Mouse (Mus musculus) liver, embryonic 14.5 days (tissue): Measurements from ENCODE around the gene Zfp609. TPM values are rescaled to one million over a fixed set of nuclear protein-coding genes. Genes with fewer than 3 reads are reported as not detected.

ENCODE experiments used
- ATAC-seq: fragments of 200-750 bp; cut with Nextera tagmentation; 2 replicates; pipeline ENCODE4 v1.8.0; 2017; ENCODE audit warnings: moderate number of reproducible peaks, mild to moderate bottlenecking, moderate library complexity; ENCODE audit not compliant: insufficient read depth
- DNase-seq, 3 experiments: peaks; one replicate each; pipeline ENCODE4 v3.0.0-alpha.2; 2012 to 2013; ENCODE audit warnings: low read depth in 3 of 3, low spot score in 3 of 3
- H3K27ac ChIP-seq: fragments of 300-500 bp; sonication (generic); 2 replicates; pipeline ENCODE4 v1.5.1; 2014; ENCODE audit warnings: moderate library complexity, mild to moderate bottlenecking, control low read depth, inconsistent platforms
- H3K27me3 ChIP-seq: fragments of 300-500 bp; sonication (generic); 2 replicates; pipeline ENCODE4 v1.6.1; 2014; ENCODE audit warnings: mild to moderate bottlenecking, low read length, moderate library complexity; ENCODE audit not compliant: control insufficient read depth, insufficient read depth
- H3K36me3 ChIP-seq: fragments of 300-500 bp; sonication (generic); replicated peaks from 2 replicates; pipeline ENCODE4 v1.6.1; 2014; ENCODE audit warnings: low read depth; ENCODE audit not compliant: control insufficient read depth, insufficient read depth
- H3K4me1 ChIP-seq, 2 experiments: fragments of 200-500 bp in 1 of 2; fragments of 300-500 bp in 1 of 2; sonication (generic) in 1 of 2; replicated peaks; 2 replicates each; pipeline ENCODE4 v1.6.1; 2012 to 2014; ENCODE audit warnings: antibody characterized with exemption in 1 of 2, inconsistent platforms in 1 of 2, low read length in 1 of 2; ENCODE audit not compliant: control insufficient read depth in 2 of 2, insufficient read depth in 2 of 2
- H3K4me2 ChIP-seq: fragments of 300-500 bp; sonication (generic); 2 replicates; pipeline ENCODE4 v1.6.1; 2014; ENCODE audit warnings: low read depth, mild to moderate bottlenecking, control low read depth, moderate library complexity
- H3K4me3 ChIP-seq, 2 experiments: fragments of 200-500 bp in 1 of 2; fragments of 300-500 bp in 1 of 2; sonication (generic) in 1 of 2; 2 replicates each; pipeline ENCODE4 v1.5.1; 2012 to 2014; ENCODE audit warnings: low read depth in 2 of 2, low read length in 2 of 2, mild to moderate bottlenecking in 2 of 2, control low read depth in 1 of 2, inconsistent platforms in 1 of 2, moderate library complexity in 1 of 2; ENCODE audit not compliant: insufficient read depth in 1 of 2
- H3K9ac ChIP-seq: fragments of 300-500 bp; sonication (generic); replicated peaks from 2 replicates; pipeline ENCODE4 v1.6.1; 2014; ENCODE audit warnings: mild to moderate bottlenecking, control low read depth, moderate library complexity
- H3K9me3 ChIP-seq: fragments of 300-500 bp; sonication (generic); 2 replicates; pipeline ENCODE4 v1.6.1; 2016; ENCODE audit warnings: low read length, mixed read lengths; ENCODE audit not compliant: control insufficient read depth
- CTCF ChIP-seq: IDR thresholded peaks from 2 replicates; pipeline ENCODE4 v1.5.1; 2016; ENCODE audit warnings: antibody characterized with exemption, low read depth, control low read depth
- EP300 ChIP-seq: IDR thresholded peaks from 2 replicates; pipeline ENCODE4 v1.6.1; 2016; ENCODE audit warnings: antibody characterized with exemption, low read depth
- WGBS: fragments of 180-500 bp; shearing (Covaris S2); extraction: QIAGEN DNeasy Blood & Tissue Kit; methylation state at CpG from one replicate; pipeline ENCODE4 v1.1.7; 2014; ENCODE audit not compliant: insufficient replicate concordance; 5-methylcytosine and 5-hydroxymethylcytosine counted together
- polyA plus RNA-seq, 2 experiments: library from polyadenylated mRNA; depleted of rRNA in 1 of 2; stranded (reverse) in 1 of 2; unstranded in 1 of 2; fragments of >200 nt; fragmentation: Nextera tagmentation in 1 of 2; extraction: Ambion mirVana in 1 of 2; gene quantifications; 2 replicates each; pipeline versions ENCODE4 v1.2.1 to v1.2.3; 2012 to 2014

Gene Zfp609
- polyA plus RNA-seq, 2 experiments: 1.1 to 2.7 TPM

DNA sequence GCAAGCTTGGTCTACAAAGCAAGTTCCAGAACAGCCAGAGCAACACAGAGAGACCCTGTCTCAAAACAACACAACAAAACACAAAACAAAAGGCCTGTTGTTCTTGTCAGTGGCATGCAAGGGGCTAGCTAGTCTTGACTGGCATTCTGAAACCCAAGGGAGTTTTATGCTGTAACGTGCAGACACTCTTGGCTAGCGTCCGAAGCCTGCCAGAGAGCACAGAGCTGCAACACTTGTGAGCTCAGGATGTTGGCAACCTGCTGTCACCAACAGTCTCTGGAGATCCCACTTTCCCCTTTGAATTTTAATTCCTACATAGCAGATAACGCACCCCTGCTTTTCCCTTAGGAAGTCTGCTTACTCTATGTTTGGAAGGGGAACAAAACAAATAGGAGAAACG lies 20.1 kb downstream of the Zfp609 start:
- Histone ChIP-seq H3K36me3 (no peaks in the 10 kb centered on the region), H3K4me1 (peaks cover 2% of the 10 kb centered on the region in 2 experiments; a peak in 3 of 4 replicates), H3K27ac (no peak overlapping the region), H3K27me3 (no peaks in the 10 kb centered on the region), H3K4me2 (no peak overlapping the region), H3K9me3 (no peaks in the 10 kb centered on the region), H3K4me3 (no peak overlapping the region), H3K9ac (no peak overlapping the region)
- no peak for TF ChIP-seq EP300
- no peak for TF ChIP-seq CTCF
- ATAC-seq (no peak), DNase-seq (no peak)
- 70% methylated on average over 5 of the region's 5 CpGs for WGBS

DNA sequence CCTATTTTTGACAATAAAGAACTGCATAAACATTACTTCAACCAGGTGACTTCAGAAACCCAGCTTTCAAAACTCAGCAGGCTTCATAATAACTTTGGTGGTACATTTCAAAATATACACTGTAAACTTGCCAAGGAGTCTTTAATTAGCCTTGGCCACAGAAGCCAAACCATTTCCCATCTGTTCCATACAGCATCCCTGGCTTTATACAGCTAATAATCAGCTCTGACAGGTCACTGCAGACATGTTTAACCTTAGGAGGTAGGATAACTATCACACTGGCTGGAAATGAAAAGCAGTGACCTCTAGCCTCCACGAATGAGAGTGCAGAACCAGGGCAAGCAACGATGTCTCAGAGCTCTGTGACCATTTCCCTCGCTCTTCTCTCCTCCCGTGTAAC lies 27.6 kb downstream of the Zfp609 start:
- ATAC-seq (no peak), DNase-seq (no peak)
- no peak overlapping the region for H3K4me3 ChIP-seq
- H3K27me3 ChIP-seq: no peaks in the 10 kb centered on the region
- WGBS: 75% methylated on average over 4 of the region's 4 CpGs
- no peaks in the 10 kb centered on the region for H3K9me3 ChIP-seq
- no peak overlapping the region for H3K4me2 ChIP-seq
- H3K4me1 ChIP-seq: peaks cover 0 to 4% of the 10 kb centered on the region in 2 experiments; a peak in 1 of 4 replicates
- no peak overlapping the region for H3K9ac ChIP-seq
- no peaks in the 10 kb centered on the region for H3K36me3 ChIP-seq
- no peak overlapping the region for H3K27ac ChIP-seq
- TF ChIP-seq CTCF: no peak
- no peak for TF ChIP-seq EP300

DNA sequence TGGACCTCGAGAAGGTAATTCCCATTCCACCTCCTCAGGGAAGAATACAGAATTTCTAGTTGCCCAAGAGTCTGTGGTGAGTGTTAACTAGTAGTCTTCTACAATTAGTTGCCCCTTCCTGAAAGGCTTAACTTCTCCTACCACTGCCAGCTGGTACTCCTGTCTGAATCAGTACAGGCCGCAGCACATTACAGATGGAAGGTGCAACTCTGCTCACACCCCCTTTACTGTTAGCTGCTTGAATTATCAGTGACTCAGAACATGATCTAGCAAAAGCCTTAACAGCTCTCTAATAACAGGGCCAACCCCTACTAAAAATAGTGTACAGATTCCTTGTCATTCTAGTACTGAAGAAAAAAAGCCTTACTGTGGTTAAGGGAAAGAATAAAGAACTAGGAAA lies 31.7 kb downstream of the Zfp609 start:
- ATAC-seq: no peak
- DNase-seq: no peak
- no peaks in the 10 kb centered on the region for H3K9me3 ChIP-seq
- no peak overlapping the region for H3K4me2 ChIP-seq
- no peak overlapping the region for H3K9ac ChIP-seq
- WGBS: 52% methylated on average over 2 of the region's 2 CpGs
- H3K27me3 ChIP-seq: no peaks in the 10 kb centered on the region
- no peak overlapping the region for H3K4me3 ChIP-seq
- H3K27ac ChIP-seq: no peak overlapping the region
- H3K36me3 ChIP-seq: no peaks in the 10 kb centered on the region
- TF ChIP-seq EP300 (no peak), CTCF (no peak)
- peaks cover 0 to 7% of the 10 kb centered on the region in 2 experiments; a peak in 1 of 4 replicates for H3K4me1 ChIP-seq

GRCm38 (mm10) chr9:65794313-65794712 lies 33.1 kb downstream of the Zfp609 start:
- ATAC-seq (no peak), DNase-seq (no peak)
- H3K9me3 ChIP-seq: no peaks in the 10 kb centered on the region
- H3K9ac ChIP-seq: no peak overlapping the region
- H3K4me3 ChIP-seq: no peak overlapping the region
- no peak for TF ChIP-seq CTCF
- TF ChIP-seq EP300: no peak
- 82% methylated on average over 7 of the region's 7 CpGs for WGBS
- no peaks in the 10 kb centered on the region for H3K27me3 ChIP-seq
- H3K4me1 ChIP-seq: peaks cover under 1 to 13% of the 10 kb centered on the region in 2 experiments; a peak in 2 of 4 replicates
- H3K27ac ChIP-seq: no peak overlapping the region
- no peaks in the 10 kb centered on the region for H3K36me3 ChIP-seq
- no peak overlapping the region for H3K4me2 ChIP-seq

GRCm38 (mm10) chr9:65793506-65793905 lies 33.9 kb downstream of the Zfp609 start:
- Histone ChIP-seq H3K4me1 (peaks cover 7 to 13% of the 10 kb centered on the region in 2 experiments; a peak in 3 of 4 replicates), H3K36me3 (no peaks in the 10 kb centered on the region), H3K9ac (no peak overlapping the region), H3K4me2 (no peak overlapping the region), H3K4me3 (no peak overlapping the region), H3K9me3 (no peaks in the 10 kb centered on the region), H3K27me3 (no peaks in the 10 kb centered on the region), H3K27ac (no peak overlapping the region)
- DNase-seq (no peak), ATAC-seq (no peak)
- 86% methylated on average over 3 of the region's 3 CpGs for WGBS
- TF ChIP-seq CTCF (no peak), EP300 (no peak)
